Mouse (Mus musculus) brain, embryonic 14.5 days (tissue): ENCODE measurements around the gene Psenen. TPM values are rescaled to one million over a fixed set of nuclear protein-coding genes. Genes with fewer than 3 reads are reported as not detected.

Experiments used
- DNase-seq: peaks from one replicate; pipeline ENCODE4 v3.0.0-alpha.2; 2011; ENCODE audit warnings: low read depth
- CTCF ChIP-seq: fragments of 200-500 bp; IDR thresholded peaks from 2 replicates; pipeline ENCODE4 v1.5.1; 2012; ENCODE audit warnings: inconsistent platforms, mild to moderate bottlenecking, moderate library complexity, borderline replicate concordance; ENCODE audit not compliant: insufficient read depth, insufficient read length; ENCODE audit errors: extremely low read depth
- POLR2A ChIP-seq: fragments of 200-500 bp; IDR thresholded peaks from 2 replicates; pipeline ENCODE4 v1.6.1; 2012; ENCODE audit warnings: mild to moderate bottlenecking, inconsistent platforms, borderline replicate concordance; ENCODE audit not compliant: poor library complexity, insufficient read depth, insufficient read length, severe bottlenecking; ENCODE audit errors: extremely low read depth
- polyA plus RNA-seq: library from polyadenylated mRNA; depleted of rRNA; stranded (reverse); fragments of >200 nt; gene quantifications from 2 replicates; pipeline ENCODE4 v1.2.3, GENCODE M21; 2012

The Psenen gene
- polyA plus RNA-seq, 1 experiment = 102 TPM

DNA sequence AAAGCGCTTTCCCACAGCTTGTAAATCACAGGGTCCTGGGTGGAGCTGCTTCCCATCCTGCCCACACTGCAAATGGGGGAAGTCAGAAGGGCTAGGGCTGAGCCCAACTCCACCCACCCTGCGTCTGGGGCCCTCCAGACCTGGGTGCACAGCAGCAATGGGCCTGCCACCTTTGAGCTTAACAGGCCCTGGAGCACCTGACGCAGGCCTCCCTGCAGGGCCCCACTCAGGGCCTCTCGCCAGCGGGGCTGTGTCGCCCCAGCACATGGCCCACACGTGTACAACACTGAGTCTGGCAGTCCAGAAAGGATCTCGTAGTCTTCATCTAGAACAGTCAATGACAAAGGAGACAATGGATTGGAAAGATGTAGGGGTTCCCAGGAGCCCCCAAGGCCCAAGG is 16.5 kb upstream of the Psenen start:
- TF ChIP-seq POLR2A = no peak
- TF ChIP-seq CTCF = no peak
- DNase-seq = no peak

GRCm38 (mm10) chr7:30572969-30573368 is 9.5 kb upstream of the Psenen start:
- no peak for TF ChIP-seq CTCF
- DNase-seq = no peak

DNA sequence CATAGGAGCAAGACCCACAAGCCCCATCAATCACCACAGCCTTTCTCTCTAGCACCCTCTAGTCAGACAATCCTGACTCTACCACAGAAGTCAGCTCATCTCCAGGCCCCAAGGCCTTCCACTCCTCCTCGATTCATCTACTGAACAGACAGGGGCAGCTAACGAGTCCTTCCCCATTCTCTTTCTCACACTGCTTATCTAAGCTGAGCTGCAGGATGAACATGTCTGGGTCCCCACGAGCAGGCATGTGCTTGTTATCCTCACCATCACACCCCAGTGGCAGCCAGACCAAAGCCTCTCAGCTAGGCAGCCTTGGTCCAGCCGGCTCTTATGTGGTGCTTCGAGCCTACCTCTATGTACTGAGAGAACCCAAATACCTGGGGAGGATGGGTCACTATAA is 9.0 kb upstream of the Psenen start:
- DNase-seq = no peak
- TF ChIP-seq POLR2A (no peak), CTCF (no peak)

- DNase-seq = no peak
- TF ChIP-seq CTCF = no peak
- TF ChIP-seq POLR2A = no peak
Observed at GRCm38 (mm10) chr7:30567555-30567954, 4.1 kb upstream of the Psenen start.

GRCm38 (mm10) chr7:30566033-30566432 is 2.6 kb upstream of the Psenen start:
- no peak for DNase-seq
- no peak for TF ChIP-seq CTCF
- no peak for TF ChIP-seq POLR2A

- DNase-seq = no peak
- TF ChIP-seq POLR2A (no peak), CTCF (no peak)
Observed at GRCm38 (mm10) chr7:30564970-30565571, 1.6 kb upstream of the Psenen start, which contains the start of gene Igflr1. Igflr1 (plus strand) TSS chr7:30565427.

DNA sequence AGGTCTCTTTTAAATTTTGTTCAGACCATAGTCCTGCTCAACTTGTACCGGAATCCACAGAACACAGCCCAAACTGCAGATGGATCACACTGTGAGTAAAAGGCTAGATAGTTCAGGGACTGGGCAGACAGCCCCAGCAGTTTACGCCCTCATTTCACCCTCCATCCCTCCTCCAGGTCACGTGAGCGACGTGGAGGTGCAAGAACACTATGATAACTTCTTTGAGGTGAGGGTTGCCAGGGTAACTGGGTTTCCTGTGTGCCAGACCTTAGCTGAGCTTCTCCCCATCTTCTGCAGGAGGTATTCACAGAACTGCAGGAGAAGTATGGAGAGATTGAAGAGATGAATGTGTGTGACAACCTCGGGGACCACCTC is 466 bp upstream of the Psenen start:
- DNase-seq = no peak
- TF ChIP-seq POLR2A (no peak), CTCF (no peak)

- no peak for DNase-seq
- TF ChIP-seq CTCF (no peak), POLR2A (no peak)
Observed at GRCm38 (mm10) chr7:30562526-30563116, 806 bp downstream of the Psenen start.

DNA sequence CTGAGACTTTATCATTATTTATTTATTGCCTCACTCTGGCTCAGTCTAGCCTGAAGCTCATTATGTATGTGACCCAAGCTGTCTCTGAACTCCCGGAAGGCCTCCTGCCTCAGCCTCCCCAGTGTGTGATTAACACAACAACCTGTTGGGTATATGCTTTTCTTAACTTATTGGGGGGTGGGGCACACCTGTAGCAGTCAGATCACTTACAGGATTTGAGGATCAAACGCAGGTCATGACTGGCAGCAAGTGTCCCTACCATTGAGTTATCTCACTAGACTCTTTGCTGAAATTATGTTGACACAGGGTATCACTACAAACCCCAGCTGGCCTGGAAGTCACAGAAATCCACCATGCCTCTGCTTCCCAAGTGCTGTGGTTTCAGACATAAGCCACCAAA is 3.1 kb downstream of the Psenen start:
- no peak for DNase-seq
- no peak for TF ChIP-seq CTCF
- TF ChIP-seq POLR2A = no peak

GRCm38 (mm10) chr7:30559443-30559954 is 3.9 kb downstream of the Psenen start, which contains the start of gene Lin37:
Lin37 (minus strand) TSS chr7:30559838.
- no peak for TF ChIP-seq CTCF
- TF ChIP-seq POLR2A = peak; percentile 63; the same call in 1 of the 2 replicates
- peak; percentile 100 for DNase-seq

DNA sequence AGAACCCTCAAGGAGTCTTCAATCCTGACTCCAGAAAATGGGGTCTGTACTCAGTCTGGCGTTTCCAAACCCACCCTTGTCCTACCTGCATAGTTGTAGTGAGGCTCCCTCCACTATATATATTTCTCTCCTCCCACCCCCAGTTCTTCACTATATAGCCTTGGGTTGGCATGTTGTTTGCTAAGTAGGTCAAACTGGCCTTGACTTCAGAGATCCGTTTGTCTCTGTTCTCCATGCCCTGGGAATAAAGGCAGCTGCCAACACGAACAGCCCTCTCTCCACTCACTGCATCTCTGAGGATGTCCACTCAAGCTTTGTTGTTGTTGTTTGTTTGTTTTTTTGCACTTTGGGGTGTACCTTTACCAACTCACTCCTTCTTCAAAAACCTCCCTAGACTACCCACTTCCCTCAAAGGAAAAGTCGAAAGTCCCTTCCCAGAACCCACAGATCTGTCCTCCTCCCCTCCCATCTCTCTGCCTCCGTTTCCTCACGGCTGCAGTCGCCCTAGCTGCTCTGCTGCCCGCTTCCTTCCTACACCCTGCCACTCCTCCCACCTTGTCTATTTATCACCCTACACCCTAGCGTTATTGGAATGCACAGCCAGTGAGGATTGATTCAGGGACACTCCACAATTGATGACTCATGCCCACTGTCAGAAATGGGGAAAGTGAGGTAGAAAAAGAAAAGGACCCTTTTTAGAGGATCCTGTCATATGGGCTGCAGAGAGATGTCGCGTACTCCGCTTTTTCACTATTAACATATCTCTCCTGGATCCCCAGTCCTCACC is 4.6 kb downstream of the Psenen start:
- no peak for DNase-seq
- TF ChIP-seq CTCF (no peak), POLR2A (no peak)

- no peak for DNase-seq
- TF ChIP-seq POLR2A (no peak), CTCF (no peak)
Observed at GRCm38 (mm10) chr7:30557901-30558514, 5.4 kb downstream of the Psenen start.
